Mouse (Mus musculus) forebrain, postnatal 0 days (tissue): ENCODE measurements around the gene Nudt8. TPM values are rescaled to one million over a fixed set of nuclear protein-coding genes. Genes with fewer than 3 reads are reported as not detected.
"Not testable (repeated sequence)": the region's sequence is repeated elsewhere in the genome, so short reads cannot be mapped to it uniquely, and the experiment has no call there.

Experiments
- ATAC-seq: fragments of 200-750 bp; cut with Nextera tagmentation; 2 replicates; pipeline ENCODE4 v1.8.0; 2017; ENCODE audit warnings: mild to moderate bottlenecking, moderate library complexity
- DNase-seq: peaks from one replicate; pipeline ENCODE4 v3.0.0-alpha.2; 2015
- H3K27ac ChIP-seq: fragments of 300-500 bp; sonication (generic); 2 replicates; pipeline ENCODE4 v1.5.1; 2014; ENCODE audit warnings: low read depth, mild to moderate bottlenecking, antibody characterized with exemption, low read length, moderate library complexity, mixed read lengths
- H3K27me3 ChIP-seq: fragments of 300-500 bp; sonication (generic); 2 replicates; pipeline ENCODE4 v1.6.1; 2014; ENCODE audit warnings: mild to moderate bottlenecking, low read length, mixed read lengths; ENCODE audit not compliant: insufficient read depth
- H3K36me3 ChIP-seq: fragments of 300-500 bp; sonication (generic); 2 replicates; pipeline ENCODE4 v1.6.1; 2014; ENCODE audit warnings: mild to moderate bottlenecking, moderate library complexity; ENCODE audit not compliant: insufficient read depth
- H3K4me1 ChIP-seq: fragments of 300-500 bp; sonication (generic); 2 replicates; pipeline ENCODE4 v1.6.1; 2014; ENCODE audit warnings: antibody characterized with exemption; ENCODE audit not compliant: insufficient read depth
- H3K4me2 ChIP-seq: fragments of 300-500 bp; sonication (generic); 2 replicates; pipeline ENCODE4 v1.6.1; 2014; ENCODE audit warnings: low read depth, mild to moderate bottlenecking, moderate library complexity
- H3K4me3 ChIP-seq: fragments of 300-500 bp; sonication (generic); 2 replicates; pipeline ENCODE4 v1.5.1; 2014; ENCODE audit warnings: low read depth, low read length, mixed read lengths
- H3K9ac ChIP-seq: fragments of 300-500 bp; sonication (generic); 2 replicates; pipeline ENCODE4 v1.6.1; 2014; ENCODE audit warnings: mild to moderate bottlenecking
- H3K9me3 ChIP-seq: fragments of 300-500 bp; sonication (generic); 2 replicates; pipeline ENCODE4 v1.6.1; 2016; ENCODE audit warnings: low read length
- CTCF ChIP-seq: sonication (generic); IDR thresholded peaks from 2 replicates; pipeline ENCODE4 v1.5.1; 2016; ENCODE audit warnings: antibody characterized with exemption, control low read depth, low read depth
- WGBS: fragments of 180-500 bp; shearing (Covaris S2); extraction: QIAGEN DNeasy Blood & Tissue Kit; methylation state at CpG from one replicate; pipeline ENCODE4 v1.1.7; 2014; 5-methylcytosine and 5-hydroxymethylcytosine counted together
- polyA plus RNA-seq: library from polyadenylated mRNA; unstranded; fragments of >200 nt; fragmentation: Nextera tagmentation; extraction: Ambion mirVana; gene quantifications from 2 replicates; pipeline ENCODE4 v1.2.1, GENCODE M21; 2015
- total RNA-seq: library from RNA; depleted of rRNA; stranded (reverse); fragments of >200 nt; gene quantifications from 2 replicates; pipeline ENCODE4 v1.2.3, GENCODE M21; 2014

Nudt8 gene
- total and polyA plus RNA-seq, 2 experiments from 2014 or later = 30.8 to 36.3 TPM

DNA sequence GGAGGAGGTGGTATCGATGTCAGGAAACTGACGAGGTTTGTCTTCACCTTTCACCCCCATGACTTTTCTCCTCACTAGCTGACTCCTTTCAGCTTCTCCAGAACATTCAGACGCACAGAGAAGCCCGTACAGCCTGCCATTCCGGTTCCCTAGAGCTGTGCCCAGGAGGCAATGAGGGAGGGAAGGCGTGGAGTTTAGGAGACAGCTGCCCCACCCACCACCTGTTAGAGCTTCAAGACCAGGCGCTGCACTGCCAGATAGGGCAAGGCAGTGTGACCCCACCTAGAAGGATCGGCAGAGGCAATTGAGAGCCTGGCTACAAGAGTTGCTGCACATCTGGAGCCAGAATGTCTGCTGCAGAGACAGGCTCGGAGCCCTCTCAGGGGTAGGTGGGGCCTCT is 28.2 kb upstream of the Nudt8 start, which contains the start of gene Aldh3b2:
Gene Aldh3b2, plus strand, starts transcription at position 100 of the 400 bp plus-strand sequence.
- no peaks in the 10 kb centered on the region for H3K36me3 ChIP-seq
- no peaks in the 10 kb centered on the region for H3K4me1 ChIP-seq
- no peaks in the 10 kb centered on the region for H3K9me3 ChIP-seq
- WGBS = 61% methylated on average over 9 of the region's 9 CpGs
- no peak for ATAC-seq
- H3K9ac ChIP-seq = no peak within 1 kb of the TSS
- no peak within 1 kb of the TSS for H3K27ac ChIP-seq
- H3K27me3 ChIP-seq = no peaks in the 10 kb centered on the region
- no peak within 1 kb of the TSS for H3K4me3 ChIP-seq
- no peak within 1 kb of the TSS for H3K4me2 ChIP-seq
- no peak for DNase-seq
- TF ChIP-seq CTCF = no peak

DNA sequence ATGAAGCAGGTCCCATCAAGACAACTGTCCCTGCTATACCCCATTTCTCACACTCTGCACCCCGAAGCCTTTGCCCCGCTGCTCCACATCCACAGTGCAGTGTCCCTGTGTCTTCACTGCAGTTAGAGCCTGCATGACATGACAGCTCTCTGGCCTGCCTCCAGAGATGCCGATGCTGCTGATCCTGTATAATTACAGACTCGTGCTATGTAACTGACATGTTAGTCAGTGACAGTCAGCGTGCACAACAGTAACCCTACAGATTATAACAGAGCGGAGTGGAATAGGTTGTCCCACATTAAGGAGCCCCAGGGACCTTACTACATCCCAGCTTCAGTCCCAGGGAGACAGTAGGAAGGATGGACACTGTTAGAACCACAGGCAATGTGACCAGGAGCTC is 25.8 kb upstream of the Nudt8 start:
- ATAC-seq = peak; percentile 78
- 49% methylated on average over 6 of the region's 6 CpGs for WGBS
- not testable (repeated sequence) for H3K4me2 ChIP-seq, H3K9me3 ChIP-seq, H3K4me1 ChIP-seq, H3K27me3 ChIP-seq, H3K36me3 ChIP-seq, H3K4me3 ChIP-seq, DNase-seq, H3K9ac ChIP-seq, H3K27ac ChIP-seq

DNA sequence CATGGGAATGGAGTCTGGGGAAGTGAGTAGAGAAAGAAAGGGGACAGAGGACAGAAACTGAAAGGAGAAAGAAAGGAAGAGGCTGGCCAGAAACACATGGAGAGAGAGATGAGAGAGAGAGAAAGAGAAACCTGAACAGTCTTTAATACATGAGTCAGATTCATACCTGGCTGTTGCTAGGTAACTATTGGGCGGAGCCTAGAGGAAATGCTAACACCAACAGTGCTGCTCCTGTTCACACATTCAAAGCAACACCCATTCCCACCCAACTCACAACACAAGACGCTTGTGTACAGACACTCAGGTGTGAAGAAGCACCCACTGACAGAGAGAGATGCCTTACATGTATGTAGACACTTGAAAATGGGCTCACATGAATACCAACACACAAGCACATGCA is 24.5 kb upstream of the Nudt8 start:
- Histone ChIP-seq H3K4me1 (no peaks in the 10 kb centered on the region), H3K9me3 (no peaks in the 10 kb centered on the region), H3K4me3 (no peak overlapping the region), H3K9ac (no peak overlapping the region), H3K36me3 (no peaks in the 10 kb centered on the region), H3K27ac (no peak overlapping the region), H3K4me2 (no peak overlapping the region), H3K27me3 (no peaks in the 10 kb centered on the region)
- ATAC-seq (no peak), DNase-seq (no peak)
- no peak for TF ChIP-seq CTCF
- 75% methylated on average over 2 of the region's 2 CpGs for WGBS

DNA sequence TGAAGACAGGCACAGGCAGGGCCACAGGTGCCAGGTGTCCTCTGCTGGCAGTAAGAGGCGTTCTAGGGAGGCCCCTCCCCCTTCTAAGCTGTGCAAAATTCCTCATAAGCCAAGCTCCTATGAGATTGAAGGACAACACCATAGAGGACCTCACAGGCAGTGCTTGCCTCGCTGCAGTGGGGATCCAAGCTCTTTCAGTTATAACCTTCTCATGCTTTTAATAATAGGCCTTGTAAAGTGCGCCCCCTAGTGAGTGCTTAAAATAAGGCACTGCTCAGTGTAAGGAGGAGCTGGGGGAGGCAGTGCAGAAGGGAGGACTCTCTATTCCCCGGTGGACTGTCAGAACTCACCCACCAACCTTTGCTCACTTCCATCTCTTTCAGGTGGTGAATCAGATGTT is 20.1 kb upstream of the Nudt8 start:
- Histone ChIP-seq H3K27me3 (no peaks in the 10 kb centered on the region), H3K9ac (no peak overlapping the region), H3K4me3 (no peak overlapping the region), H3K4me1 (no peaks in the 10 kb centered on the region), H3K36me3 (no peaks in the 10 kb centered on the region), H3K27ac (peak overlapping the region; percentile 40; the same call in 1 of the 2 replicates), H3K4me2 (no peak overlapping the region), H3K9me3 (no peaks in the 10 kb centered on the region)
- ATAC-seq = peak; percentile 94
- WGBS = 13% methylated on average over 4 of the region's 4 CpGs
- peak; percentile 87 for TF ChIP-seq CTCF
- DNase-seq = peak; percentile 88

DNA sequence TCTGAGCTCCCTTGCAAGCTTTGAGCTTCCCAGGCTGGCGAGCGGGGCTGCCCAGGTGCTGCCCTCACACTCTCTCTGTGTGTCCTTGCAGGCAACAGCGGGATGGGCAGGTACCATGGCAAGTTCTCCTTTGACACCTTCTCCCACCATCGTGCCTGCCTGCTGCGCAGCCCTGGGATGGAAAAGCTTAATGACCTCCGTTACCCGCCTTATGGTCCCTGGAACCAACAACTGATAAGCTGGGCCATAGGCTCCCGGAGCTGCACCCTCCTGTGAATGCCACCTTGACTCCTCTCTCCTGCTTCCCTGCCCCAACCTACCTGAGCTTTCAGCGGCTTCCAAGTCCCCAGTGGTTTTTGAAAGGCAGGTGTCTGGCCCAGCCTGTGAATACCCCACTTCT is 19.5 kb upstream of the Nudt8 start:
- H3K4me3 ChIP-seq = no peak overlapping the region
- H3K27me3 ChIP-seq = no peaks in the 10 kb centered on the region
- H3K9me3 ChIP-seq = no peaks in the 10 kb centered on the region
- H3K36me3 ChIP-seq = no peaks in the 10 kb centered on the region
- H3K9ac ChIP-seq = no peak overlapping the region
- DNase-seq (no peak), ATAC-seq (no peak)
- WGBS = 79% methylated on average over 9 of the region's 9 CpGs
- no peak overlapping the region for H3K4me2 ChIP-seq
- no peak overlapping the region for H3K27ac ChIP-seq
- no peaks in the 10 kb centered on the region for H3K4me1 ChIP-seq
- TF ChIP-seq CTCF = no peak

DNA sequence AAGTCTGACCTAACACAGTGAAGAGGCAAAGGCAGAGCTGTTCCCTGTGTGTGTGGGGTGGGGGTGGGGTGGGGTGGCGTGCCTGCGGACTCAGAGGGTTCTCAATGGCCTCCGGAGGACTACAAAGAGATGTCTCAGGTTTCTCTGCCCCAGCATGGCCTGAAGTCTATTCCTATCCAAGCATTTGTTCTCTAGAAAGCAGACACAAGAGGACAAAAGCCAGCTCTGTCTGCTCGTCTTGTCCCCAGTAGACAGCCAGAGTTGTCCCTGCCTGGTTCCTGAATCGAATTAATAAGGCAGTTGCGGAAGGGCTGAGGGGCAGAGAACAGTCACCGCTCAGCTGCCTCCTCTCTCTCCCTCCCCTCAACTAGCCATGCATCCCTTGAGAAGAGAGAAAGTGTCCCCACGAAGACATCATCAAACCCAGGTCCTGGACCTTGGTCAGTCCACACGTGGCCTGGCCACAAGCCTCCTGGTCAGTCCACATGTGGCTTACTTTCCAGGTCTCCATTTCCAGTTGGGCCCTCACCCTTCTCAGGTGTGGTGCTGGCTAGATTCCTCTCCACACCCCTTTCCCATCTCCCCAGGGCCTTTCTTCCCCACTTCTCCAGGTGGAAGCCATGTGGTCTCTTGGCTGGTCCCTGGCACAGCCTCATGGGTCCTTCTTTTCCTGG is 16.7 kb upstream of the Nudt8 start:
- Histone ChIP-seq H3K4me1 (no peaks in the 10 kb centered on the region), H3K27ac (no peak overlapping the region), H3K9me3 (no peaks in the 10 kb centered on the region), H3K4me2 (no peak overlapping the region), H3K9ac (no peak overlapping the region), H3K4me3 (no peak overlapping the region), H3K36me3 (no peaks in the 10 kb centered on the region), H3K27me3 (no peaks in the 10 kb centered on the region)
- WGBS = 35% methylated on average over 9 of the region's 9 CpGs
- ATAC-seq (no peak), DNase-seq (no peak)
- TF ChIP-seq CTCF = no peak

DNA sequence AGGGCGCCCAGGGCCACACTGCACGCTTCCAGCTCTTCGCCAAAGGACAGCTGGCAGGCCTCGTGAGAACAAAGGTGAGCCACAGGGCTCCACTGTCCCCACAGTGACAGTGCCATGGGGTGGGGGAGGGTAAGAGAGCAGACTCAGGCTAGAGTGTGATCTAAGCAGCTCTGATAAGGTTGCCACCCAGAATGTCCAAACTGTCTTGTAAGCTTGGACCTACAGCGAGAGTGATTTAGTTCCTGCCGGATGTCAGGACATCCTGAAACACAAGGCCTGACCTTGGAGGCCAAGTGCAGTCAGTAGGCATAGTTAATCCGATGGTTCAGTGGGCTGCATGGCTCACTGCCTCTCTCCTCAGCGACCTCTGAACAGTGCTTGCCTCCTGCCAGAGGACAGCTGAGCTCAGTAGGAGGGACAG is 15.1 kb upstream of the Nudt8 start:
- ATAC-seq (no peak), DNase-seq (no peak)
- no peaks in the 10 kb centered on the region for H3K36me3 ChIP-seq
- no peaks in the 10 kb centered on the region for H3K4me1 ChIP-seq
- 33% methylated on average over 8 of the region's 8 CpGs for WGBS
- H3K27me3 ChIP-seq = no peaks in the 10 kb centered on the region
- no peak for TF ChIP-seq CTCF
- H3K9ac ChIP-seq = no peak overlapping the region
- no peak overlapping the region for H3K4me2 ChIP-seq
- no peaks in the 10 kb centered on the region for H3K9me3 ChIP-seq
- H3K4me3 ChIP-seq = no peak overlapping the region
- H3K27ac ChIP-seq = no peak overlapping the region
